Mouse (Mus musculus): ENCODE results near the gene Rtraf.

- TF ChIP-seq POLR2A (IDR thresholded peaks at IDR 0.05; ENCODE audit: low read depth, low read length) (no peak), CTCF (IDR thresholded peaks at IDR 0.05; ENCODE audit: extremely low read depth, insufficient read depth, insufficient read length, insufficient replicate concordance) (no peak)
Observed at GRCm38 (mm10) chr14:19766380-19766649, 57.3 kb downstream of the Rtraf start.

Measured in spleen, adult 2 months (tissue).